Mouse (Mus musculus) heart, adult 2 months (tissue): ENCODE data around the gene Plxdc1.

Experiments used
- CTCF ChIP-seq: fragments of 200-600 bp; IDR thresholded peaks from 2 replicates; pipeline ENCODE4 v1.8.1; 2022; ENCODE audit warnings: antibody characterized with exemption, mild to moderate bottlenecking, moderate library complexity
- POLR2A ChIP-seq: fragments of 200-500 bp; IDR thresholded peaks from 2 replicates; pipeline ENCODE4 v1.6.1; 2011; ENCODE audit warnings: mild to moderate bottlenecking, low read depth, low read length, control low read depth; ENCODE audit not compliant: insufficient read depth

GRCm38 (mm10) chr11:97998898-97999608 is 12.8 kb upstream of the Plxdc1 start:
- TF ChIP-seq CTCF: no peak
- TF ChIP-seq POLR2A: no peak
